Mouse (Mus musculus): ENCODE measurements around the gene Taco1. TPM values are rescaled to one million over a fixed set of nuclear protein-coding genes. Genes with fewer than 3 reads are reported as not detected.

Taco1 gene
- 15.6 and 17.6 TPM in 2 replicates for polyA plus RNA-seq (2012; rRNA removed; ENCODE audit: low replicate concordance)

GRCm38 (mm10) chr11:106065923-106066571 is at the start of gene Taco1:
TSS of gene Taco1 (plus strand) at chr11:106066061.

GRCm38 (mm10) chr11:106036548-106037417 is 29.1 kb upstream of the Taco1 start, which contains the start of gene Dcaf7:
TSS of gene Dcaf7 (plus strand) at chr11:106036872.

GRCm38 (mm10) chr11:106083708-106084701 is 18.1 kb downstream of the Taco1 start, which contains the start of gene Map3k3:
TSS of gene Map3k3 (plus strand) at chr11:106084613.

Other genes with a start within 250 kb of the Taco1 start
- gene Cyb561, start 112.7 kb upstream of the Taco1 start, polyA plus RNA-seq (2012; rRNA removed; ENCODE audit: low replicate concordance): 28.8 and 33.5 TPM in 2 replicates
- gene Ace, start 98.1 kb upstream of the Taco1 start, polyA plus RNA-seq (2012; rRNA removed; ENCODE audit: low replicate concordance): 96.2 and 107 TPM in 2 replicates
- gene Ace3, start 71.4 kb upstream of the Taco1 start, polyA plus RNA-seq (2012; rRNA removed; ENCODE audit: low replicate concordance): not detected in 2 replicates
- gene Kcnh6, start 57.9 kb upstream of the Taco1 start, polyA plus RNA-seq (2012; rRNA removed; ENCODE audit: low replicate concordance): not detected in 2 replicates
- gene Dcaf7, start 29.2 kb upstream of the Taco1 start, polyA plus RNA-seq (2012; rRNA removed; ENCODE audit: low replicate concordance): 41.7 and 42.6 TPM in 2 replicates
- gene Map3k3, start 18.6 kb downstream of the Taco1 start, polyA plus RNA-seq (2012; rRNA removed; ENCODE audit: low replicate concordance): 39.9 and 55.5 TPM in 2 replicates
- gene Gm10840, start 94.8 kb downstream of the Taco1 start, polyA plus RNA-seq (2012; rRNA removed; ENCODE audit: low replicate concordance): not detected in 2 replicates
- gene Limd2, start 94.8 kb downstream of the Taco1 start, polyA plus RNA-seq (2012; rRNA removed; ENCODE audit: low replicate concordance): 139 and 178 TPM in 2 replicates
- 30.4 and 43.7 TPM in 2 replicates for gene Strada, start 136.1 kb downstream of the Taco1 start, polyA plus RNA-seq (2012; rRNA removed; ENCODE audit: low replicate concordance)
- 8.0 and 20.2 TPM in 2 replicates for gene Ccdc47, start 150.3 kb downstream of the Taco1 start, polyA plus RNA-seq (2012; rRNA removed; ENCODE audit: low replicate concordance)
- gene Ddx42, start 150.9 kb downstream of the Taco1 start, polyA plus RNA-seq (2012; rRNA removed; ENCODE audit: low replicate concordance): 7.4 and 10.8 TPM in 2 replicates
- gene Ftsj3, start 190.0 kb downstream of the Taco1 start, polyA plus RNA-seq (2012; rRNA removed; ENCODE audit: low replicate concordance): 11.0 and 13.9 TPM in 2 replicates
- gene Psmc5, start 190.1 kb downstream of the Taco1 start, polyA plus RNA-seq (2012; rRNA removed; ENCODE audit: low replicate concordance): 23.5 and 41.8 TPM in 2 replicates
- 146 and 157 TPM in 2 replicates for gene Smarcd2, start 206.9 kb downstream of the Taco1 start, polyA plus RNA-seq (2012; rRNA removed; ENCODE audit: low replicate concordance)
- gene Tcam1, start 210.6 kb downstream of the Taco1 start, polyA plus RNA-seq (2012; rRNA removed; ENCODE audit: low replicate concordance): 0.11 and 0.33 TPM in 2 replicates
- gene Gh, start 235.8 kb downstream of the Taco1 start, polyA plus RNA-seq (2012; rRNA removed; ENCODE audit: low replicate concordance): 0.68 and 1.5 TPM in 2 replicates
- 140 and 163 TPM in 2 replicates for gene Cd79b, start 248.7 kb downstream of the Taco1 start, polyA plus RNA-seq (2012; rRNA removed; ENCODE audit: low replicate concordance)